Mouse (Mus musculus) heart, embryonic 16.5 days (tissue): Measurements from ENCODE around the gene Irf2. TPM values are rescaled to one million over a fixed set of nuclear protein-coding genes. Genes with fewer than 3 reads are reported as not detected.
A peak's percentile ranks its signal among the peaks of the same experiment; 100 is the strongest.

Experiments used
- ATAC-seq: fragments of 200-750 bp; cut with Nextera tagmentation; replicated peaks from 2 replicates; pipeline ENCODE4 v1.8.0; 2017; ENCODE audit warnings: moderate number of reproducible peaks; ENCODE audit not compliant: insufficient read depth, low FRiP score; ENCODE audit errors: extremely low read depth
- H3K27ac ChIP-seq: fragments of 300-500 bp; sonication (generic); 2 replicates; pipeline ENCODE4 v1.5.1; 2014; ENCODE audit warnings: mild to moderate bottlenecking, low read length, control low read depth, moderate library complexity
- H3K27me3 ChIP-seq: fragments of 300-500 bp; sonication (generic); 2 replicates; pipeline ENCODE4 v1.6.1; 2014; ENCODE audit warnings: low read length, mixed read lengths; ENCODE audit not compliant: control insufficient read depth, insufficient read depth
- H3K36me3 ChIP-seq: fragments of 300-500 bp; sonication (generic); 2 replicates; pipeline ENCODE4 v1.6.1; 2014; ENCODE audit not compliant: control insufficient read depth, insufficient read depth
- H3K4me1 ChIP-seq: fragments of 300-500 bp; sonication (generic); 2 replicates; pipeline ENCODE4 v1.6.1; 2014; ENCODE audit warnings: low read length, mixed read lengths; ENCODE audit not compliant: control insufficient read depth, insufficient read depth
- H3K4me2 ChIP-seq: fragments of 300-500 bp; sonication (generic); 2 replicates; pipeline ENCODE4 v1.6.1; 2014; ENCODE audit warnings: low read depth, mild to moderate bottlenecking, control low read depth, low read length
- H3K4me3 ChIP-seq: fragments of 300-500 bp; sonication (generic); 2 replicates; pipeline ENCODE4 v1.5.1; 2014; ENCODE audit warnings: mild to moderate bottlenecking, control low read depth, low read length
- H3K9ac ChIP-seq: fragments of 300-500 bp; sonication (generic); 2 replicates; pipeline ENCODE4 v1.6.1; 2014; ENCODE audit warnings: low read length, control low read depth
- H3K9me3 ChIP-seq: fragments of 300-500 bp; sonication (generic); replicated peaks from 2 replicates; pipeline ENCODE4 v1.6.1; 2016; ENCODE audit warnings: low read length; ENCODE audit not compliant: control insufficient read depth
- WGBS: fragments of 180-500 bp; shearing (Covaris S2); extraction: QIAGEN DNeasy Blood & Tissue Kit; methylation state at CpG from one replicate; pipeline ENCODE4 v1.1.7; 2014; 5-methylcytosine and 5-hydroxymethylcytosine counted together
- polyA plus RNA-seq: library from polyadenylated mRNA; unstranded; fragments of >200 nt; fragmentation: Nextera tagmentation; extraction: Ambion mirVana; gene quantifications from 2 replicates; pipeline ENCODE4 v1.2.1, GENCODE M21; 2015

The Irf2 gene
- polyA plus RNA-seq, 1 experiment from 2014 or later = 22.5 TPM

- 77% methylated on average over 3 of the region's 3 CpGs for WGBS
- no peak for ATAC-seq
Measured at GRCm38 (mm10) chr8:46736260-46736659, 3.3 kb upstream of the Irf2 start.

GRCm38 (mm10) chr8:46737421-46737820 is 2.1 kb upstream of the Irf2 start:
- Histone ChIP-seq H3K4me1 (peaks cover 18% of the 10 kb centered on the region), H3K27me3 (no peaks in the 10 kb centered on the region), H3K36me3 (no peaks in the 10 kb centered on the region), H3K4me3 (no peak overlapping the region), H3K9ac (no peak overlapping the region), H3K4me2 (no peak overlapping the region), H3K27ac (peak overlapping the region; percentile 15; the same call in 1 of the 2 replicates), H3K9me3 (peaks cover 6% of the 10 kb centered on the region; the same call in 1 of the 2 replicates)
- WGBS = 58% methylated on average over 10 of the region's 10 CpGs
- no peak for ATAC-seq

More at GRCm38 (mm10) chr8:46736260-46736659, 3.3 kb upstream of the Irf2 start:
- peaks cover 6% of the 10 kb centered on the region; the same call in 1 of the 2 replicates for H3K9me3 ChIP-seq
- H3K36me3 ChIP-seq = no peaks in the 10 kb centered on the region
- no peak overlapping the region for H3K27ac ChIP-seq
- H3K4me3 ChIP-seq = no peak overlapping the region
- H3K4me2 ChIP-seq = no peak overlapping the region
- peaks cover 11% of the 10 kb centered on the region for H3K4me1 ChIP-seq
- H3K27me3 ChIP-seq = no peaks in the 10 kb centered on the region
- H3K9ac ChIP-seq = no peak overlapping the region

- no peaks in the 10 kb centered on the region for H3K27me3 ChIP-seq
- H3K4me3 ChIP-seq = peak overlapping the region; percentile 80
- H3K4me1 ChIP-seq = peaks cover 23% of the 10 kb centered on the region
- peak overlapping the region; percentile 61 for H3K4me2 ChIP-seq
- no peaks in the 10 kb centered on the region for H3K36me3 ChIP-seq
- H3K9ac ChIP-seq = peak overlapping the region; percentile 84; the same call in 1 of the 2 replicates
- peaks cover 6% of the 10 kb centered on the region; the same call in 1 of the 2 replicates for H3K9me3 ChIP-seq
- peak overlapping the region; percentile 96 for H3K27ac ChIP-seq
- 35% methylated on average over 3 of the region's 3 CpGs for WGBS
- ATAC-seq = no peak
Measured at GRCm38 (mm10) chr8:46737907-46738306, 1.6 kb upstream of the Irf2 start.

- Histone ChIP-seq H3K27ac (peak overlapping the region; percentile 96), H3K4me3 (peak overlapping the region; percentile 80), H3K27me3 (no peaks in the 10 kb centered on the region), H3K9me3 (peaks cover 6% of the 10 kb centered on the region; the same call in 1 of the 2 replicates), H3K4me1 (peaks cover 24% of the 10 kb centered on the region), H3K36me3 (no peaks in the 10 kb centered on the region), H3K9ac (peak overlapping the region; percentile 84), H3K4me2 (peak overlapping the region; percentile 61)
- ATAC-seq = no peak
- WGBS = 29% methylated on average over 5 of the region's 5 CpGs
Measured at GRCm38 (mm10) chr8:46738601-46739000, 931 bp upstream of the Irf2 start.

GRCm38 (mm10) chr8:46739956-46740512 is 502 bp downstream of the Irf2 start:
- no peak for ATAC-seq
- H3K4me3 ChIP-seq = peak overlapping the region; percentile 80
- peaks cover 6% of the 10 kb centered on the region; the same call in 1 of the 2 replicates for H3K9me3 ChIP-seq
- H3K27ac ChIP-seq = peak overlapping the region; percentile 96
- H3K4me2 ChIP-seq = peak overlapping the region; percentile 59
- H3K27me3 ChIP-seq = no peaks in the 10 kb centered on the region
- H3K36me3 ChIP-seq = no peaks in the 10 kb centered on the region
- peaks cover 24% of the 10 kb centered on the region for H3K4me1 ChIP-seq
- 1% methylated on average over 22 of the region's 22 CpGs for WGBS
- peak overlapping the region; percentile 89 for H3K9ac ChIP-seq

GRCm38 (mm10) chr8:46740513-46741280 is 1.2 kb downstream of the Irf2 start:
- Histone ChIP-seq H3K4me1 (peaks cover 24% of the 10 kb centered on the region), H3K27me3 (no peaks in the 10 kb centered on the region), H3K36me3 (no peaks in the 10 kb centered on the region), H3K9me3 (peaks cover 6% of the 10 kb centered on the region; the same call in 1 of the 2 replicates), H3K4me3 (peak overlapping the region; percentile 80), H3K27ac (peak overlapping the region; percentile 96), H3K4me2 (peak overlapping the region; percentile 59), H3K9ac (peak overlapping the region; percentile 89)
- whole genome bisulfite sequencing = under 1% methylated on average over 97 of the region's 97 CpGs
- ATAC-seq = peak; percentile 50

- peak overlapping the region; percentile 59 for H3K4me2 ChIP-seq
- no peaks in the 10 kb centered on the region for H3K27me3 ChIP-seq
- peak overlapping the region; percentile 80 for H3K4me3 ChIP-seq
- ATAC-seq = peak; percentile 2; the same call in 1 of the 2 replicates
- H3K9me3 ChIP-seq = peaks cover 5% of the 10 kb centered on the region; the same call in 1 of the 2 replicates
- H3K36me3 ChIP-seq = no peaks in the 10 kb centered on the region
- 0% methylated on average over 28 of the region's 28 CpGs for WGBS
- H3K9ac ChIP-seq = peak overlapping the region; percentile 89
- H3K27ac ChIP-seq = peak overlapping the region; percentile 96
- H3K4me1 ChIP-seq = peaks cover 24% of the 10 kb centered on the region
Measured at GRCm38 (mm10) chr8:46741281-46741791, 1.8 kb downstream of the Irf2 start.

GRCm38 (mm10) chr8:46741991-46742690 is 2.6 kb downstream of the Irf2 start:
- peaks cover 30% of the 10 kb centered on the region for H3K4me1 ChIP-seq
- H3K36me3 ChIP-seq = no peaks in the 10 kb centered on the region
- 57% methylated on average over 8 of the region's 8 CpGs for whole genome bisulfite sequencing
- H3K27ac ChIP-seq = peak overlapping the region; percentile 96; the same call in 1 of the 2 replicates
- H3K4me2 ChIP-seq = peak overlapping the region; percentile 59
- no peak for ATAC-seq
- no peaks in the 10 kb centered on the region for H3K9me3 ChIP-seq
- H3K27me3 ChIP-seq = no peaks in the 10 kb centered on the region
- peak overlapping the region; percentile 80 for H3K4me3 ChIP-seq
- H3K9ac ChIP-seq = peak overlapping the region; percentile 89
